ENCODE assay signal across 11 mouse cellular contexts in the genomic region with DNA sequence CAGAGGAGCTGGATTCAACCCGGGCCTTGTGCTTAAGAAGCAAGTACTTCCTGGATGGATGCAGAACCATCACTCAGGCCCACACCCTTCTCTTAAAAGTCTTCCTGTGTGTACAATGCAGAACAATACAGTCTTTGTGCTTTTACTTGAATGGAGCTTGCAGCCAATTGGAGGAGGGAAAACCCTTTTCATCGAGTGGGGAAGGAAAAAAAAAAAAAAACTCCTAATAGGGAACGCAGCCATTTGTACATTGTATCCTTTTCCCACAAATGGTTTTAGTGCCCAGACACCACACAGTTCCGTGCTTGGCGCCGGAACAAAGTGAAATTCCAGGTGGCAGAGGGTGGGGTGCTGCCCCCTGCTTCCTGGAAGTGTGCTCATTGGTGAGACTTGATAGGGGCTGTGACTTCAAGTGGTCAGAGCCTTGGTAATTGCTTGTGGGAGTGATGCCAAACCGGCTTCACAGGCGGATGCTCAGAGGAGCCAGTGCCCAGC.
DNase-seq lines count a peak whose midpoint lies in the region; ATAC-seq and TF ChIP-seq lines count a peak whose summit lies in the region.
"Had no signal": no experiment of that assay in that cellular context is flagged by ENCODE, and none has a peak within 500 bp of the region (broad histone marks: within the 10 kb centered on the region; RNA-seq: fewer than 3 reads in every experiment).

No protein-coding gene starts in this region.

- H3K9ac ChIP-seq in forebrain, embryonic 11.5 days (ENCODE audit: low read length) = no peak overlapping the region
- H3K9ac ChIP-seq: hindbrain, embryonic 14.5 days had no signal

- H3K9me3 ChIP-seq in forebrain, embryonic 11.5 days (ENCODE audit: control insufficient read depth, low read length) = no peaks in the 10 kb centered on the region

- no peak overlapping the region for H3K4me2 ChIP-seq in forebrain, embryonic 11.5 days (ENCODE audit: low read depth, low read length, severe bottlenecking)
- H3K4me2 ChIP-seq: hindbrain, embryonic 14.5 days had no signal

- H3K27ac ChIP-seq in forebrain, embryonic 11.5 days (ENCODE audit: low read depth, low read length) = 0 out of 2 replicates have a peak overlapping the region, but pooled peaks have one; percentile 15
- H3K27ac ChIP-seq in left cerebral cortex, adult 2 months = no peak overlapping the region
- H3K27ac ChIP-seq: hindbrain, embryonic 14.5 days; layer of hippocampus, adult 2 months had no signal

- H3K4me1 ChIP-seq in forebrain, embryonic 11.5 days (replicated peaks; ENCODE audit: control insufficient read depth, insufficient read depth, low read length) = peaks cover 9% of the 10 kb centered on the region; the same call in 1 of the 2 replicates

- no peaks in the 10 kb centered on the region for H3K27me3 ChIP-seq in forebrain, embryonic 11.5 days (ENCODE audit: control insufficient read depth, insufficient read depth, low read length)

- intact Hi-C loops in left cerebral cortex, postnatal 25 days (cut with DNase I) = no loop called here
- intact Hi-C loops in left cerebral cortex, adult 2 months (cut with DNase I) = no loop called here

- peak; percentile 26 to 28 for DNase-seq in layer of hippocampus, postnatal 10 days (ENCODE audit: low spot score in 2 of 2)
- DNase-seq in layer of hippocampus, adult 11-12 months (ENCODE audit: low spot score) = no peak
- peak; percentile 19 for DNase-seq in right cerebral cortex, postnatal 4 days
- no peak for DNase-seq in right cerebral cortex, postnatal 36 days (ENCODE audit: low spot score in 2 of 2)
- peak; percentile 55 for DNase-seq in forebrain, embryonic 11.5 days (ENCODE audit: low spot score)
- DNase-seq in testis, postnatal 14 days (ENCODE audit: low spot score) = peak; percentile 25
- no peak for DNase-seq in left cerebral cortex, postnatal 25 days (ENCODE audit: low spot score in 2 of 2)
- no peak for DNase-seq in left cerebral cortex, adult 2 months (ENCODE audit: extremely low spot score in 1 of 2, low spot score in 2 of 2)
- DNase-seq: cerebellum, postnatal 25 days had no signal

- H3K36me3 ChIP-seq in forebrain, embryonic 11.5 days (ENCODE audit: control insufficient read depth, insufficient read depth, low read length) = no peaks in the 10 kb centered on the region

- ATAC-seq in forebrain, embryonic 11.5 days (replicated peaks; ENCODE audit: low FRiP score) = peak; percentile 67

- 24% methylated on average over 8 of the region's 8 CpGs for WGBS in forebrain, embryonic 11.5 days

- no peak for TF ChIP-seq CTCF in left cerebral cortex, adult 2 months (IDR thresholded peaks at IDR 0.05)

- H3K4me3 ChIP-seq in forebrain, embryonic 11.5 days (ENCODE audit: low read depth, low read length) = no peak overlapping the region
- no peak overlapping the region for H3K4me3 ChIP-seq in left cerebral cortex, adult 2 months
- H3K4me3 ChIP-seq: layer of hippocampus, adult 2 months had no signal

Comparison
In these comparisons a context has a peak if more than half of its experiments do, and no peak if none do; other contexts are left out.
1. DNase-seq: peak in layer of hippocampus, postnatal 10 days (2 of 2), right cerebral cortex, postnatal 4 days (single experiment), forebrain, embryonic 11.5 days (single experiment) and testis, postnatal 14 days (single experiment); none in layer of hippocampus, adult 11-12 months (single experiment), right cerebral cortex, postnatal 36 days (0 of 2), left cerebral cortex, postnatal 25 days (0 of 2) and left cerebral cortex, adult 2 months (0 of 2).